Mouse (Mus musculus): ENCODE measurements around the gene Il4ra. TPM values are rescaled to one million over a fixed set of nuclear protein-coding genes. Genes with fewer than 3 reads are reported as not detected.

Il4ra gene
- 5.6 and 6.2 TPM in 2 replicates for polyA plus RNA-seq (2015; fragmentation: Nextera tagmentation; extraction: Ambion mirVana)

DNA sequence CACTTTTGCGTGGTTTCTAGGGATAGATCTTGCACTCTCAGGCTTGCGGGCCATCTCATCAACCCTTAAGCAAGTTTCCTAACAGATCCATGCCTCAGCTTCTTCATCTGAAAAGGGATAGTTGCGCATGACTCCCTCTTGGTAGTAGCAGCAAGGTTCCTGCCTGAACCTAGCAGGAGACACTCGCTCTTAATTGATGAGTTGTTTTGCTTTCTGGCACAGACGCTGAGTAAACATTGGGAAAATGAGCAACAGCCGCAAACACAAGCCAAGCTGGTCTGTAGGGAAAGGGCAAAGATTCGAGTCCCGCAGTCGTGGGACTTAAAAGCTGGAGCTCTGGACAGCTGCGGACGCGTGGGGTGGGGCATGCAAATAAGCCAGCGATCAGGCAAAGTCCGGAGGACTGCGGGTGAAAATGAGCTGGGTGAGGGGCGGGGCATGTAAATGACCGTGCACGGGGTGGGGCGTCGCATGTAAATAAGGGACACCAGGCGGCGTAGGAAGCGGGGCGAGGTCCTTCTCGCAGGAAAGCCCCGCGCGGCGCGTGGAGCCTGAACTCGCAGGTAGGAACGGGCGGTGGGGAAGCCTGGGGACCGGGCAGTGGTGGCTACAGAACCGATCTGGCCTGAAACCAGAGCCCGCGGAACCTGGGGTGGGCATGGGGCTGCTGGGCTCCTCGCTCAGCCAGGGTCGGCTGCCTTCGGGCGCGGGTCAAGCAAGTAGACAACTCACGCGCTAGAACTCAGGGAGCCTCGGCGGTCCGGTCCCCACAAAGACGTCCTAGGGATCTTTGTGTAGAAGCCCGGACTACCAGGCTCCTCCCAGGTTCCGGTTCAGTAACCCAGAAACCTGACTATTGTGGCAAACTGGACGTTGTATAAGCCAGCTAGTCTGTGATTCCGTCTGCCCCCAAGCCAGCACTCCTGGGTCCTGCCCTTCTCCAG lies at the start of gene Il4ra:
Gene Il4ra, plus strand, starts transcription at position 355 of the 944 bp plus-strand sequence.
- peak within 1 kb of the TSS; percentile 96 for H3K4me2 ChIP-seq (ENCODE audit: low read length)
- WGBS, result 2% methylated on average over 51 of the region's 52 CpGs
- H3K9me3 ChIP-seq (ENCODE audit: control insufficient read depth, low read length), result no peaks in the 10 kb centered on the region
- peak within 1 kb of the TSS; percentile 60 for H3K4me3 ChIP-seq (ENCODE audit: low read length)
- peaks cover 8% of the 10 kb centered on the region for H3K4me1 ChIP-seq (ENCODE audit: control insufficient read depth, insufficient read depth, low read depth, low read length)
- no peak within 1 kb of the TSS for H3K27ac ChIP-seq (ENCODE audit: low read depth, low read length)
- H3K36me3 ChIP-seq (ENCODE audit: control insufficient read depth, insufficient read depth, low read length), result no peaks in the 10 kb centered on the region
- H3K9ac ChIP-seq (ENCODE audit: low read depth, low read length), result peak within 1 kb of the TSS; percentile 71
- no peaks in the 10 kb centered on the region for H3K27me3 ChIP-seq (replicated peaks; ENCODE audit: control insufficient read depth, insufficient read depth, low read length)
- ATAC-seq, result peak; percentile 91

DNA sequence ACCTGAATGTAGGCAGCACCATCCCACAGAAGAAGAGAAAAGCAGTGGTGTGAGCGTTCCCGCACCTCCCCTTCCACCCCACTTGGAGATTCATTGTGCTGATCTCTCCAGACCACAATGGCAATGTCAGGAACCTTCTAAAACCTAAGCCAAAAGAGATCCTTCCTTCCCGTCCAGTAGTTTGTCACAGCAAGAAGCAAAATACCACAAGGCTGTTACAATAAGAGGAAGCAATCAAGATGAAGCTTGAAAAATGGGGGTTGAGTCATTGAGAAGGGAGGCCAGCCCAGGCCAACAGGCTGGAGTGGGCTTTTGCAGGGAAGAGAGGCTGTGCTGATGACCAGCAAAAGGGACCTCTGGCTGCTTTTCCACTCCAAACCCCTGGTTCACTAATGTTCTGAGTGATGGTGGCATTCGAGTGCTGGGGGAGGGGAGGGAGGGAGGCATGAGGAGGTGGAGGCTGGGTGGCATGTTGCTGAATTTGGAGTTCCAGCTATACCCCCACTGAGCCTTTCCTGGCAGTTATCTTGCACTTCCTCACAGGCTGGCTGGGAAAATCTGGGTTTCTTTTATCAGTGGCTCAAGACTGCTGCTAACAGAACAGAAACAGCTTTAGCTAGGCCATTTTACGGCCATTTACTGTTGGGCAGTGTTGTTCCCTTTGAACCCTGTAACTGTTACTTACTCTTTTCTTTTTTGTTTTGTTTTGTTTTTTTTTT lies 48.4 kb upstream of the Il4ra start:
- Histone ChIP-seq H3K4me1 (ENCODE audit: control insufficient read depth, insufficient read depth, low read depth, low read length) (no peaks in the 10 kb centered on the region), H3K9me3 (ENCODE audit: control insufficient read depth, low read length) (no peaks in the 10 kb centered on the region), H3K27me3 (replicated peaks; ENCODE audit: control insufficient read depth, insufficient read depth, low read length) (no peaks in the 10 kb centered on the region), H3K4me2 (ENCODE audit: low read length) (no peak overlapping the region), H3K9ac (ENCODE audit: low read depth, low read length) (no peak overlapping the region), H3K27ac (ENCODE audit: low read depth, low read length) (no peak overlapping the region), H3K36me3 (ENCODE audit: control insufficient read depth, insufficient read depth, low read length) (no peaks in the 10 kb centered on the region), H3K4me3 (ENCODE audit: low read length) (no peak overlapping the region)
- 84% methylated on average over 5 of the region's 5 CpGs for WGBS
- no peak for ATAC-seq

DNA sequence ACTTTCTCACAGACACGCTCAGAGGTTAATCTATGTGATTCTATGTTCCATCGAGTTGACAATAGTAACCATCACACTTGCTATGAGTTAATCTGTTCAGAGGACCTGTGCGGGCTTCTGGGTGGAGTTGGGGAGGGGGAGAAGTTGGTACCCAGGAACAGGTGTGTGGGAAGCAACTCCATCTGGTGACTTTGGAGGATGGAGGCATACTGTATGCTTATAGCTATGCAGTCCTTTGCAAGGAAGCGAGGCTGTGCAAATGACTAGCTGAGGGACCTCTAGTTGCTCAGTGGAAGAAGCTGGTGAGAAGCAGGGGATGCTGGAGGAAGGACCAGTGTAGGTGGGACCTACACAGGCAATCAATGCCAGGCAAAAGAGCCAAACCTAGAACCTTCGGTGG lies 47.3 kb upstream of the Il4ra start:
- Histone ChIP-seq H3K36me3 (ENCODE audit: control insufficient read depth, insufficient read depth, low read length) (no peaks in the 10 kb centered on the region), H3K27me3 (replicated peaks; ENCODE audit: control insufficient read depth, insufficient read depth, low read length) (no peaks in the 10 kb centered on the region), H3K4me2 (ENCODE audit: low read length) (no peak overlapping the region), H3K4me1 (ENCODE audit: control insufficient read depth, insufficient read depth, low read depth, low read length) (no peaks in the 10 kb centered on the region), H3K9ac (ENCODE audit: low read depth, low read length) (no peak overlapping the region), H3K9me3 (ENCODE audit: control insufficient read depth, low read length) (no peaks in the 10 kb centered on the region), H3K4me3 (ENCODE audit: low read length) (no peak overlapping the region), H3K27ac (ENCODE audit: low read depth, low read length) (no peak overlapping the region)
- ATAC-seq, result no peak
- 95% methylated on average over 5 of the region's 5 CpGs for WGBS

DNA sequence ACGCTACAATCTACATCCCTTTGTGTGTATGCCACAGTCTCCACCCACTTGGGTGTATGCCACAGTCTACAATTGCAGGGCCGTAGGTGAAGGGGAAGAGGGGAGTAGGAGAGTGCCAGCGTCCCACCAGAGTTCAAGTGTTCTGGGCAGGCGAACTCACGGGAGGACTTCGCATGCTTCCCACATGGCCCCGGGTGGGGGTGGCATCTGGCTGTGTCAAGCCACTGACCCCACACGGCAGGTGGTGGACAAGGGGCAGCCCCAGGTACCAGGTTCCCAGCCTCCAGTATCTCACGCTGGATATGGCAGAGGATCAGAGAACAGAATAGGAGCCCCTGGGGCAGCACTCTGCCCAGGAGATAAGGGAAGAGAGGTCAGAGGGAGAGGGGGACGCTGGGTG lies 46.4 kb upstream of the Il4ra start:
- no peak overlapping the region for H3K9ac ChIP-seq (ENCODE audit: low read depth, low read length)
- 78% methylated on average over 10 of the region's 10 CpGs for WGBS
- no peak overlapping the region for H3K27ac ChIP-seq (ENCODE audit: low read depth, low read length)
- H3K4me3 ChIP-seq (ENCODE audit: low read length), result no peak overlapping the region
- H3K4me2 ChIP-seq (ENCODE audit: low read length), result no peak overlapping the region
- ATAC-seq, result no peak
- no peaks in the 10 kb centered on the region for H3K36me3 ChIP-seq (ENCODE audit: control insufficient read depth, insufficient read depth, low read length)
- no peaks in the 10 kb centered on the region for H3K9me3 ChIP-seq (ENCODE audit: control insufficient read depth, low read length)
- H3K4me1 ChIP-seq (ENCODE audit: control insufficient read depth, insufficient read depth, low read depth, low read length), result no peaks in the 10 kb centered on the region
- no peaks in the 10 kb centered on the region for H3K27me3 ChIP-seq (replicated peaks; ENCODE audit: control insufficient read depth, insufficient read depth, low read length)

DNA sequence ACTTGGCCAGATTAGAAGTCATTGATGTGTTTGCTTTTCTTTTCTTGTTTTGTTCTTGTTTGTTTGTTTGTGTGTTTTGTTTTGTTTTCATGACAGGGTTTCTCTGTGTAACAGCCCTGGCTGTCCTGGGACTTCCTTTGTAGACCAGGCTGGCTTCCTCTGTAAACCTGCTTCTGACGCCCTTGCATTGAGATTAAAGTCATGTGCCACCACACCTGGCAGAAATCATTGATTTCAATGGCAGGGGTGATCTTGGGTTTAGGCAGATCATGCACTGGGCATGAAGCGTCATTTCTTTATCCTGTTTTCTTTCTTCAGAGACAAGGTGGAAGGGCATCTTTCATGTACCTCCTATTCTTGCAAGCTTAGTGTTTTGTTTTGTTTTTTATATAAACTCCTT lies 44.6 kb upstream of the Il4ra start:
- ATAC-seq, result no peak
- Histone ChIP-seq H3K9ac (ENCODE audit: low read depth, low read length) (no peak overlapping the region), H3K27me3 (replicated peaks; ENCODE audit: control insufficient read depth, insufficient read depth, low read length) (no peaks in the 10 kb centered on the region), H3K36me3 (ENCODE audit: control insufficient read depth, insufficient read depth, low read length) (no peaks in the 10 kb centered on the region), H3K27ac (ENCODE audit: low read depth, low read length) (no peak overlapping the region), H3K9me3 (ENCODE audit: control insufficient read depth, low read length) (no peaks in the 10 kb centered on the region), H3K4me2 (ENCODE audit: low read length) (no peak overlapping the region), H3K4me3 (ENCODE audit: low read length) (no peak overlapping the region), H3K4me1 (ENCODE audit: control insufficient read depth, insufficient read depth, low read depth, low read length) (no peaks in the 10 kb centered on the region)
- 93% methylated on average over 2 of the region's 2 CpGs for WGBS

DNA sequence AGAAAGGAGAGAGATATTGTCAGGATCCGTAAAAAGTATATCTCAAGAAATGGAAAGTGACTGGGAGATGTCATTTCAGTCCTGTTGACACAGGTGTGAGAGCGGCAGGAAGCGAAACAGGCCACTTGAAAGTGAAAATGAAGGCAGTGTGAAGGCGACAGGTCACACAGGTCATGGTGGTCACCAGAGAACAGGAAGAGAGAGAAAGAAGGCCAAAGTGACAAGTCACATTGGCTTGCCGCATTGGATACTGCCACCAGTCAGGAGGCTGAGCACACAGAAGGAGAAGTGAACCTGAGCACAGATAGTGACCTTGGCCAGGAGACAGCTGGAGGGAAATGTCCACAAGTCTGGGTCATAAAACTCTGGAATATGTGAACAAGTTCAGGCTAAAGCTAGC lies 40.5 kb upstream of the Il4ra start:
- no peaks in the 10 kb centered on the region for H3K4me1 ChIP-seq (ENCODE audit: control insufficient read depth, insufficient read depth, low read depth, low read length)
- WGBS, result 95% methylated on average over 5 of the region's 5 CpGs

DNA sequence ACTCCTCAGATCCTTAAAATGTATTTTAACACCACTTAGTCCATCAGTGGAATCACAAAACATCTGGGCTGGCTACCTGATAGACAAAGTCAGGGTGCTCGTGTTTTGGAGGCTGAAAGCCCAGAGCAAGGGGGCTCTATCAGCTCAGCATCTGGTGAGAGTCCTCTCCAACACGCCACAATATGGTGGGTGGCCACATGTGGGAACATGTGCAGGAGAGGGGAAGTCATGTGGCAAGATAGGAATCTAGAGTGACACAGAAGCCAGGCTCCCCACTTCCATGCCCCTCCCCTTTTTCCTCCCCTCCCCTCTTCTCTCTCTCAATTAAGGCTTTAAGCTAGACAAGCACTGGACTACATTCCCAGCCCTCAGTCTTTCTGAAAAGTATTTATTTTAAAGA lies 40.1 kb upstream of the Il4ra start:
- Histone ChIP-seq H3K4me2 (ENCODE audit: low read length) (no peak overlapping the region), H3K36me3 (ENCODE audit: control insufficient read depth, insufficient read depth, low read length) (no peaks in the 10 kb centered on the region), H3K4me3 (ENCODE audit: low read length) (no peak overlapping the region), H3K27me3 (replicated peaks; ENCODE audit: control insufficient read depth, insufficient read depth, low read length) (no peaks in the 10 kb centered on the region), H3K27ac (ENCODE audit: low read depth, low read length) (no peak overlapping the region), H3K9ac (ENCODE audit: low read depth, low read length) (no peak overlapping the region), H3K4me1 (ENCODE audit: control insufficient read depth, insufficient read depth, low read depth, low read length) (no peaks in the 10 kb centered on the region), H3K9me3 (ENCODE audit: control insufficient read depth, low read length) (no peaks in the 10 kb centered on the region)
- ATAC-seq, result no peak
- WGBS, result 75% methylated on average over 2 of the region's 2 CpGs

More for the DNA sequence above, 40.5 kb upstream of the Il4ra start:
- Histone ChIP-seq H3K9ac (ENCODE audit: low read depth, low read length) (no peak overlapping the region), H3K9me3 (ENCODE audit: control insufficient read depth, low read length) (no peaks in the 10 kb centered on the region), H3K27me3 (replicated peaks; ENCODE audit: control insufficient read depth, insufficient read depth, low read length) (no peaks in the 10 kb centered on the region), H3K4me2 (ENCODE audit: low read length) (no peak overlapping the region), H3K4me3 (ENCODE audit: low read length) (no peak overlapping the region), H3K36me3 (ENCODE audit: control insufficient read depth, insufficient read depth, low read length) (no peaks in the 10 kb centered on the region), H3K27ac (ENCODE audit: low read depth, low read length) (no peak overlapping the region)
- no peak for ATAC-seq

DNA sequence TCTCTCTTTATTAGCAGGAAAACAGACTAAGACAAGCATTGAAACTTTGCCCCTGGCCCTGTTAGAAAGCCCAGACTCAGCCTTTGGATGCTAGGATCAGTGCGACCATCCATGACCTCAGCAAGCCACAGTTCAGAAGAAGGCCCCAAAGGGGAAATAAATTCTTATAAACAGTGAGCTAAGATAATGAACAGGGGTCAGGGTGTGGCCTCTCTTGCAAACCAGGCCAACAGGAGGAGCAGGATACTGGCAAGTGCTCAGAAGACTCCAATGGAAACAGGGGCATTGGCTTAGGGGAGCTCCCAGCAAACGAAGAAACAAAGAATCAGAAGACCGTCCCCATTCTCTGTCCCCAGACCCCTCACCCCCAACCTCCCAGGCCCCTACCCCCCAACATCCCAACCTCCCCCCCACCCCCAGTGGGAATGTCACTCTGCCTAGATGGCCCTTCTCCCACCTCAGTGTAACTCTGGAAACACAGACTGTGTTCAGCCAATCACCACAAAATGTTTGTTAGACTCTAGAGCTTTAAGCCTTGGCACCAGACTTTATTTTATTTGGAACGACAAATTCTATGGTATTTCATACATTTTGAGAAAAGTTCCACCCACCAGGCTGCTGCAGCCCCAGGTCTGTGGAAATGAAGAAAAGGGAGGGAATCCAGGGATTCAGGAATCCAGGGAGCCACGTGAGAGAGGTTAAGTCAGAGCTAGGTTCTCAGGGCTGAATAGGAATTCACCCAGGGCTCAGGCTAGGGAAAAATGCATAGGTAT lies 36.7 kb upstream of the Il4ra start:
- no peaks in the 10 kb centered on the region for H3K4me1 ChIP-seq (ENCODE audit: control insufficient read depth, insufficient read depth, low read depth, low read length)
- no peak overlapping the region for H3K4me3 ChIP-seq (ENCODE audit: low read length)
- no peaks in the 10 kb centered on the region for H3K36me3 ChIP-seq (ENCODE audit: control insufficient read depth, insufficient read depth, low read length)
- 82% methylated on average over 5 of the region's 5 CpGs for WGBS
- ATAC-seq, result no peak
- H3K27me3 ChIP-seq (replicated peaks; ENCODE audit: control insufficient read depth, insufficient read depth, low read length), result no peaks in the 10 kb centered on the region
- H3K4me2 ChIP-seq (ENCODE audit: low read length), result no peak overlapping the region
- no peak overlapping the region for H3K9ac ChIP-seq (ENCODE audit: low read depth, low read length)
- H3K27ac ChIP-seq (ENCODE audit: low read depth, low read length), result no peak overlapping the region
- no peaks in the 10 kb centered on the region for H3K9me3 ChIP-seq (ENCODE audit: control insufficient read depth, low read length)

DNA sequence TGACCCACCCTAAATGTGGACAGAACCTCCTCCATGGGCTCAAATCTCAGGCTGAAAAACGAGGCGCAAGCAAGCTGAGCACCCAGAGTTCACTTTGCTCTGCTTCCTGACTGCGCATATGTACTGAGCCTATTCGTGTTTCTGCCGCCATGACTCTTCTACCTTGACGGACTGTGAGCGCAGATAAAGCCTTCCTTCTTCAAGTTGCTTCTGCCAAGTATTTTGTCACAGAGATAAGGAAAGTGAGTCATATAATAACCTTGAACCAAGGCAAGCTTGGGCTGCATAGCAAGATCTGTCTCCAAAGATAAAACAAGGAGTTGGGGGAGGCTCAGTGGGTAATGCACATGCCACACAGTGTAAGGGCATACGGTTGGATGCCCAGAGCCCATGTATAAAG lies 35.2 kb upstream of the Il4ra start:
- Histone ChIP-seq H3K9ac (ENCODE audit: low read depth, low read length) (no peak overlapping the region), H3K27ac (ENCODE audit: low read depth, low read length) (no peak overlapping the region), H3K36me3 (ENCODE audit: control insufficient read depth, insufficient read depth, low read length) (no peaks in the 10 kb centered on the region), H3K4me3 (ENCODE audit: low read length) (no peak overlapping the region), H3K9me3 (ENCODE audit: control insufficient read depth, low read length) (no peaks in the 10 kb centered on the region), H3K4me2 (ENCODE audit: low read length) (no peak overlapping the region), H3K27me3 (replicated peaks; ENCODE audit: control insufficient read depth, insufficient read depth, low read length) (no peaks in the 10 kb centered on the region), H3K4me1 (ENCODE audit: control insufficient read depth, insufficient read depth, low read depth, low read length) (no peaks in the 10 kb centered on the region)
- no peak for ATAC-seq
- WGBS, result 90% methylated on average over 8 of the region's 8 CpGs
